Mouse (Mus musculus): ENCODE measurements around the gene Otop3. TPM values are rescaled to one million over a fixed set of nuclear protein-coding genes. Genes with fewer than 3 reads are reported as not detected.

The Otop3 gene
- polyA plus RNA-seq (2014; fragmentation: Nextera tagmentation; extraction: Ambion mirVana): not detected in 2 replicates

- no peaks in the 10 kb centered on the region for H3K36me3 ChIP-seq (ENCODE audit: control insufficient read depth, insufficient read depth, low read length)
- peaks cover 33% of the 10 kb centered on the region for H3K27me3 ChIP-seq (ENCODE audit: control insufficient read depth, insufficient read depth, low read length)
- ATAC-seq (ENCODE audit: insufficient number of reproducible peaks, low FRiP score, low TSS enrichment, low read depth): no peak
- no peak within 1 kb of the TSS for H3K4me3 ChIP-seq (ENCODE audit: low read depth, low read length)
- H3K4me2 ChIP-seq (ENCODE audit: low read depth, severe bottlenecking): no peak within 1 kb of the TSS
- no peaks in the 10 kb centered on the region for H3K4me1 ChIP-seq (ENCODE audit: control insufficient read depth, insufficient read depth, low read length)
- WGBS: 5% methylated on average over 29 of the region's 29 CpGs
- H3K27ac ChIP-seq (replicated peaks; ENCODE audit: low read depth, low read length): no peak within 1 kb of the TSS
- H3K9ac ChIP-seq (ENCODE audit: low read length): no peak within 1 kb of the TSS
- H3K9me3 ChIP-seq (ENCODE audit: control insufficient read depth, low read length): no peaks in the 10 kb centered on the region
- no peak for DNase-seq (ENCODE audit: low spot score)
Measured at GRCm38 (mm10) chr11:115334531-115334930, at the start of gene Otop3. Gene Otop3, plus strand, starts transcription at chr11:115334731.

- WGBS: 75% methylated on average over 4 of the region's 4 CpGs
- Histone ChIP-seq H3K9ac (ENCODE audit: low read length) (no peak overlapping the region), H3K4me1 (ENCODE audit: control insufficient read depth, insufficient read depth, low read length) (no peaks in the 10 kb centered on the region), H3K27ac (replicated peaks; ENCODE audit: low read depth, low read length) (no peak overlapping the region), H3K36me3 (ENCODE audit: control insufficient read depth, insufficient read depth, low read length) (no peaks in the 10 kb centered on the region), H3K9me3 (ENCODE audit: control insufficient read depth, low read length) (no peaks in the 10 kb centered on the region), H3K4me3 (ENCODE audit: low read depth, low read length) (no peak overlapping the region), H3K27me3 (ENCODE audit: control insufficient read depth, insufficient read depth, low read length) (no peaks in the 10 kb centered on the region), H3K4me2 (ENCODE audit: low read depth, severe bottlenecking) (no peak overlapping the region)
- ATAC-seq (ENCODE audit: insufficient number of reproducible peaks, low FRiP score, low TSS enrichment, low read depth) (no peak), DNase-seq (ENCODE audit: low spot score) (no peak)
Measured at GRCm38 (mm10) chr11:115285282-115285681, 49.2 kb upstream of the Otop3 start.

- H3K4me3 ChIP-seq (ENCODE audit: low read depth, low read length): no peak overlapping the region
- H3K36me3 ChIP-seq (ENCODE audit: control insufficient read depth, insufficient read depth, low read length): no peaks in the 10 kb centered on the region
- WGBS: 78% methylated on average over 19 of the region's 19 CpGs
- H3K9ac ChIP-seq (ENCODE audit: low read length): no peak overlapping the region
- no peaks in the 10 kb centered on the region for H3K27me3 ChIP-seq (ENCODE audit: control insufficient read depth, insufficient read depth, low read length)
- DNase-seq (ENCODE audit: low spot score) (no peak), ATAC-seq (ENCODE audit: insufficient number of reproducible peaks, low FRiP score, low TSS enrichment, low read depth) (no peak)
- no peak overlapping the region for H3K4me2 ChIP-seq (ENCODE audit: low read depth, severe bottlenecking)
- no peak overlapping the region for H3K27ac ChIP-seq (replicated peaks; ENCODE audit: low read depth, low read length)
- H3K9me3 ChIP-seq (ENCODE audit: control insufficient read depth, low read length): no peaks in the 10 kb centered on the region
- no peaks in the 10 kb centered on the region for H3K4me1 ChIP-seq (ENCODE audit: control insufficient read depth, insufficient read depth, low read length)
Measured at GRCm38 (mm10) chr11:115286201-115286993, 48.1 kb upstream of the Otop3 start.

- no peaks in the 10 kb centered on the region for H3K4me1 ChIP-seq (ENCODE audit: control insufficient read depth, insufficient read depth, low read length)
- DNase-seq (ENCODE audit: low spot score): no peak
- whole genome bisulfite sequencing: 86% methylated on average over 5 of the region's 5 CpGs
- H3K4me3 ChIP-seq (ENCODE audit: low read depth, low read length): no peak overlapping the region
- no peak overlapping the region for H3K27ac ChIP-seq (replicated peaks; ENCODE audit: low read depth, low read length)
- H3K36me3 ChIP-seq (ENCODE audit: control insufficient read depth, insufficient read depth, low read length): no peaks in the 10 kb centered on the region
- H3K9ac ChIP-seq (ENCODE audit: low read length): no peak overlapping the region
- no peaks in the 10 kb centered on the region for H3K9me3 ChIP-seq (ENCODE audit: control insufficient read depth, low read length)
- ATAC-seq (ENCODE audit: insufficient number of reproducible peaks, low FRiP score, low TSS enrichment, low read depth): no peak
- H3K27me3 ChIP-seq (ENCODE audit: control insufficient read depth, insufficient read depth, low read length): no peaks in the 10 kb centered on the region
- no peak overlapping the region for H3K4me2 ChIP-seq (ENCODE audit: low read depth, severe bottlenecking)
Measured at GRCm38 (mm10) chr11:115287386-115287785, 47.1 kb upstream of the Otop3 start.

- Histone ChIP-seq H3K4me2 (ENCODE audit: low read depth, severe bottlenecking) (no peak overlapping the region), H3K27ac (replicated peaks; ENCODE audit: low read depth, low read length) (no peak overlapping the region), H3K9me3 (ENCODE audit: control insufficient read depth, low read length) (no peaks in the 10 kb centered on the region), H3K27me3 (ENCODE audit: control insufficient read depth, insufficient read depth, low read length) (no peaks in the 10 kb centered on the region), H3K36me3 (ENCODE audit: control insufficient read depth, insufficient read depth, low read length) (no peaks in the 10 kb centered on the region), H3K9ac (ENCODE audit: low read length) (no peak overlapping the region), H3K4me1 (ENCODE audit: control insufficient read depth, insufficient read depth, low read length) (no peaks in the 10 kb centered on the region), H3K4me3 (ENCODE audit: low read depth, low read length) (no peak overlapping the region)
- WGBS: 86% methylated on average over 2 of the region's 2 CpGs
- DNase-seq (ENCODE audit: low spot score): no peak
- no peak for ATAC-seq (ENCODE audit: insufficient number of reproducible peaks, low FRiP score, low TSS enrichment, low read depth)
Measured at GRCm38 (mm10) chr11:115288305-115288704, 46.2 kb upstream of the Otop3 start.

- Histone ChIP-seq H3K4me3 (ENCODE audit: low read depth, low read length) (no peak overlapping the region), H3K36me3 (ENCODE audit: control insufficient read depth, insufficient read depth, low read length) (no peaks in the 10 kb centered on the region), H3K27me3 (ENCODE audit: control insufficient read depth, insufficient read depth, low read length) (no peaks in the 10 kb centered on the region), H3K4me2 (ENCODE audit: low read depth, severe bottlenecking) (no peak overlapping the region), H3K9ac (ENCODE audit: low read length) (no peak overlapping the region), H3K4me1 (ENCODE audit: control insufficient read depth, insufficient read depth, low read length) (no peaks in the 10 kb centered on the region), H3K27ac (replicated peaks; ENCODE audit: low read depth, low read length) (no peak overlapping the region), H3K9me3 (ENCODE audit: control insufficient read depth, low read length) (no peaks in the 10 kb centered on the region)
- no peak for DNase-seq (ENCODE audit: low spot score)
- ATAC-seq (ENCODE audit: insufficient number of reproducible peaks, low FRiP score, low TSS enrichment, low read depth): no peak
- 81% methylated on average over 8 of the region's 8 CpGs for WGBS
Measured at GRCm38 (mm10) chr11:115289885-115290284, 44.6 kb upstream of the Otop3 start.

GRCm38 (mm10) chr11:115290314-115290713 is 44.2 kb upstream of the Otop3 start:
- Histone ChIP-seq H3K9ac (ENCODE audit: low read length) (no peak overlapping the region), H3K4me3 (ENCODE audit: low read depth, low read length) (no peak overlapping the region), H3K27ac (replicated peaks; ENCODE audit: low read depth, low read length) (no peak overlapping the region), H3K36me3 (ENCODE audit: control insufficient read depth, insufficient read depth, low read length) (no peaks in the 10 kb centered on the region), H3K27me3 (ENCODE audit: control insufficient read depth, insufficient read depth, low read length) (no peaks in the 10 kb centered on the region), H3K4me1 (ENCODE audit: control insufficient read depth, insufficient read depth, low read length) (no peaks in the 10 kb centered on the region), H3K4me2 (ENCODE audit: low read depth, severe bottlenecking) (no peak overlapping the region), H3K9me3 (ENCODE audit: control insufficient read depth, low read length) (no peaks in the 10 kb centered on the region)
- ATAC-seq (ENCODE audit: insufficient number of reproducible peaks, low FRiP score, low TSS enrichment, low read depth) (no peak), DNase-seq (ENCODE audit: low spot score) (no peak)
- 94% methylated on average over 1 of the region's 1 CpGs for WGBS

GRCm38 (mm10) chr11:115290919-115291318 is 43.6 kb upstream of the Otop3 start:
- Histone ChIP-seq H3K4me3 (ENCODE audit: low read depth, low read length) (no peak overlapping the region), H3K4me1 (ENCODE audit: control insufficient read depth, insufficient read depth, low read length) (no peaks in the 10 kb centered on the region), H3K9ac (ENCODE audit: low read length) (no peak overlapping the region), H3K4me2 (ENCODE audit: low read depth, severe bottlenecking) (no peak overlapping the region), H3K27ac (replicated peaks; ENCODE audit: low read depth, low read length) (no peak overlapping the region), H3K36me3 (ENCODE audit: control insufficient read depth, insufficient read depth, low read length) (no peaks in the 10 kb centered on the region), H3K9me3 (ENCODE audit: control insufficient read depth, low read length) (no peaks in the 10 kb centered on the region), H3K27me3 (ENCODE audit: control insufficient read depth, insufficient read depth, low read length) (no peaks in the 10 kb centered on the region; the same call in 1 of the 2 replicates)
- ATAC-seq (ENCODE audit: insufficient number of reproducible peaks, low FRiP score, low TSS enrichment, low read depth) (no peak), DNase-seq (ENCODE audit: low spot score) (no peak)
- 90% methylated on average over 6 of the region's 6 CpGs for WGBS

GRCm38 (mm10) chr11:115291503-115291902 is 43.0 kb upstream of the Otop3 start:
- H3K9me3 ChIP-seq (ENCODE audit: control insufficient read depth, low read length): no peaks in the 10 kb centered on the region
- no peak overlapping the region for H3K9ac ChIP-seq (ENCODE audit: low read length)
- H3K36me3 ChIP-seq (ENCODE audit: control insufficient read depth, insufficient read depth, low read length): no peaks in the 10 kb centered on the region
- H3K27ac ChIP-seq (replicated peaks; ENCODE audit: low read depth, low read length): no peak overlapping the region
- WGBS: 88% methylated on average over 10 of the region's 10 CpGs
- DNase-seq (ENCODE audit: low spot score) (no peak), ATAC-seq (ENCODE audit: insufficient number of reproducible peaks, low FRiP score, low TSS enrichment, low read depth) (no peak)
- peaks cover 4% of the 10 kb centered on the region; the same call in 1 of the 2 replicates for H3K27me3 ChIP-seq (ENCODE audit: control insufficient read depth, insufficient read depth, low read length)
- H3K4me3 ChIP-seq (ENCODE audit: low read depth, low read length): no peak overlapping the region
- H3K4me2 ChIP-seq (ENCODE audit: low read depth, severe bottlenecking): no peak overlapping the region
- no peaks in the 10 kb centered on the region for H3K4me1 ChIP-seq (ENCODE audit: control insufficient read depth, insufficient read depth, low read length)

All from limb, embryonic 11.5 days (tissue).